Mouse (Mus musculus): ENCODE measurements at regions not wholly inside any gene's neighbourhood (a gene's known extent, or its start where the extent isn't known, plus 50 kb on each side); places are given as distances from the start of the nearest gene placed in this dataset.
"Not testable (repeated sequence)": the region's sequence is repeated elsewhere in the genome, so short reads cannot be mapped to it uniquely, and the experiment has no call there.

GRCm38 (mm10) chr8:30063148-30063547 lies 2615.7 kb downstream of the Poteg start:
- H3K9me3 ChIP-seq (ENCODE audit: control insufficient read depth, low read length), result no peaks in the 10 kb centered on the region
- H3K36me3 ChIP-seq (ENCODE audit: control insufficient read depth, insufficient read depth, low read length), result no peaks in the 10 kb centered on the region
- H3K4me2 ChIP-seq (replicated peaks; ENCODE audit: low read depth, low read length), result no peak overlapping the region
- WGBS, result 87% methylated on average over 3 of the region's 3 CpGs
- H3K27ac ChIP-seq (ENCODE audit: low read depth, low read length), result no peak overlapping the region
- H3K4me1 ChIP-seq (replicated peaks; ENCODE audit: control insufficient read depth, insufficient read depth, low read length), result no peaks in the 10 kb centered on the region
- no peak for DNase-seq (ENCODE audit: low spot score)
- ATAC-seq (ENCODE audit: low FRiP score), result no peak
- H3K27me3 ChIP-seq (ENCODE audit: control insufficient read depth, insufficient read depth, low read length), result no peaks in the 10 kb centered on the region
- H3K9ac ChIP-seq (ENCODE audit: low read depth, low read length), result no peak overlapping the region
- no peak overlapping the region for H3K4me3 ChIP-seq (ENCODE audit: low read depth, low read length)

- H3K4me2 ChIP-seq (replicated peaks; ENCODE audit: low read depth, low read length), result no peak overlapping the region
- no peak for ATAC-seq (ENCODE audit: low FRiP score)
- H3K36me3 ChIP-seq (ENCODE audit: control insufficient read depth, insufficient read depth, low read length), result no peaks in the 10 kb centered on the region
- H3K9me3 ChIP-seq (ENCODE audit: control insufficient read depth, low read length), result no peaks in the 10 kb centered on the region
- DNase-seq (ENCODE audit: low spot score), result no peak
- no peaks in the 10 kb centered on the region for H3K4me1 ChIP-seq (replicated peaks; ENCODE audit: control insufficient read depth, insufficient read depth, low read length)
- H3K4me3 ChIP-seq (ENCODE audit: low read depth, low read length), result no peak overlapping the region
- no peak overlapping the region for H3K9ac ChIP-seq (ENCODE audit: low read depth, low read length)
- no peaks in the 10 kb centered on the region for H3K27me3 ChIP-seq (ENCODE audit: control insufficient read depth, insufficient read depth, low read length)
- H3K27ac ChIP-seq (ENCODE audit: low read depth, low read length), result no peak overlapping the region
Observed at GRCm38 (mm10) chr8:30077726-30078125, 2630.3 kb downstream of the Poteg start.

- no peak for ATAC-seq (ENCODE audit: low FRiP score)
- no peak for DNase-seq (ENCODE audit: low spot score)
Observed at GRCm38 (mm10) chr8:30127766-30128165, 2680.3 kb downstream of the Poteg start.

GRCm38 (mm10) chr8:30134999-30135398 lies 2687.5 kb downstream of the Poteg start:
- 82% methylated on average over 6 of the region's 6 CpGs for WGBS
- ATAC-seq (ENCODE audit: low FRiP score) (no peak), DNase-seq (ENCODE audit: low spot score) (no peak)
- Histone ChIP-seq H3K9me3 (ENCODE audit: control insufficient read depth, low read length) (no peaks in the 10 kb centered on the region), H3K4me3 (ENCODE audit: low read depth, low read length) (no peak overlapping the region), H3K4me2 (replicated peaks; ENCODE audit: low read depth, low read length) (no peak overlapping the region), H3K27ac (ENCODE audit: low read depth, low read length) (no peak overlapping the region), H3K36me3 (ENCODE audit: control insufficient read depth, insufficient read depth, low read length) (no peaks in the 10 kb centered on the region), H3K4me1 (replicated peaks; ENCODE audit: control insufficient read depth, insufficient read depth, low read length) (no peaks in the 10 kb centered on the region), H3K9ac (ENCODE audit: low read depth, low read length) (no peak overlapping the region), H3K27me3 (ENCODE audit: control insufficient read depth, insufficient read depth, low read length) (no peaks in the 10 kb centered on the region)

More at GRCm38 (mm10) chr8:30127766-30128165, 2680.3 kb downstream of the Poteg start:
- Histone ChIP-seq H3K27ac (ENCODE audit: low read depth, low read length) (no peak overlapping the region), H3K4me2 (replicated peaks; ENCODE audit: low read depth, low read length) (no peak overlapping the region), H3K9me3 (ENCODE audit: control insufficient read depth, low read length) (no peaks in the 10 kb centered on the region), H3K4me1 (replicated peaks; ENCODE audit: control insufficient read depth, insufficient read depth, low read length) (no peaks in the 10 kb centered on the region), H3K36me3 (ENCODE audit: control insufficient read depth, insufficient read depth, low read length) (no peaks in the 10 kb centered on the region), H3K4me3 (ENCODE audit: low read depth, low read length) (no peak overlapping the region), H3K27me3 (ENCODE audit: control insufficient read depth, insufficient read depth, low read length) (no peaks in the 10 kb centered on the region), H3K9ac (ENCODE audit: low read depth, low read length) (no peak overlapping the region)
- 73% methylated on average over 3 of the region's 3 CpGs for WGBS

- H3K9me3 ChIP-seq (ENCODE audit: control insufficient read depth, low read length), result no peaks in the 10 kb centered on the region
- no peak overlapping the region for H3K27ac ChIP-seq (ENCODE audit: low read depth, low read length)
- no peak for DNase-seq (ENCODE audit: low spot score)
- no peaks in the 10 kb centered on the region for H3K27me3 ChIP-seq (ENCODE audit: control insufficient read depth, insufficient read depth, low read length)
- no peak for ATAC-seq (ENCODE audit: low FRiP score)
- no peak overlapping the region for H3K4me3 ChIP-seq (ENCODE audit: low read depth, low read length)
- H3K4me2 ChIP-seq (replicated peaks; ENCODE audit: low read depth, low read length), result no peak overlapping the region
- no peaks in the 10 kb centered on the region for H3K36me3 ChIP-seq (ENCODE audit: control insufficient read depth, insufficient read depth, low read length)
- no peaks in the 10 kb centered on the region for H3K4me1 ChIP-seq (replicated peaks; ENCODE audit: control insufficient read depth, insufficient read depth, low read length)
- no peak overlapping the region for H3K9ac ChIP-seq (ENCODE audit: low read depth, low read length)
- 86% methylated on average over 2 of the region's 2 CpGs for WGBS
Observed at GRCm38 (mm10) chr8:30151181-30151844, 2703.8 kb downstream of the Poteg start.

GRCm38 (mm10) chr8:30152921-30153320 lies 2705.5 kb downstream of the Poteg start:
- Histone ChIP-seq H3K27ac (ENCODE audit: low read depth, low read length) (no peak overlapping the region), H3K4me3 (ENCODE audit: low read depth, low read length) (no peak overlapping the region), H3K4me2 (replicated peaks; ENCODE audit: low read depth, low read length) (no peak overlapping the region), H3K4me1 (replicated peaks; ENCODE audit: control insufficient read depth, insufficient read depth, low read length) (no peaks in the 10 kb centered on the region), H3K36me3 (ENCODE audit: control insufficient read depth, insufficient read depth, low read length) (no peaks in the 10 kb centered on the region), H3K9me3 (ENCODE audit: control insufficient read depth, low read length) (no peaks in the 10 kb centered on the region), H3K9ac (ENCODE audit: low read depth, low read length) (no peak overlapping the region), H3K27me3 (ENCODE audit: control insufficient read depth, insufficient read depth, low read length) (no peaks in the 10 kb centered on the region)
- ATAC-seq (ENCODE audit: low FRiP score), result no peak
- WGBS, result 80% methylated on average over 4 of the region's 4 CpGs
- no peak for DNase-seq (ENCODE audit: low spot score)

GRCm38 (mm10) chr8:30171881-30172280 lies 2724.4 kb downstream of the Poteg start:
- 76% methylated on average over 1 of the region's 1 CpGs for WGBS
- no peaks in the 10 kb centered on the region for H3K4me1 ChIP-seq (replicated peaks; ENCODE audit: control insufficient read depth, insufficient read depth, low read length)
- DNase-seq (ENCODE audit: low spot score), result no peak
- ATAC-seq (ENCODE audit: low FRiP score), result no peak
- no peak overlapping the region for H3K4me3 ChIP-seq (ENCODE audit: low read depth, low read length)
- no peak overlapping the region for H3K9ac ChIP-seq (ENCODE audit: low read depth, low read length)
- no peak overlapping the region for H3K27ac ChIP-seq (ENCODE audit: low read depth, low read length)
- H3K9me3 ChIP-seq (ENCODE audit: control insufficient read depth, low read length), result no peaks in the 10 kb centered on the region
- H3K27me3 ChIP-seq (ENCODE audit: control insufficient read depth, insufficient read depth, low read length), result no peaks in the 10 kb centered on the region
- no peaks in the 10 kb centered on the region for H3K36me3 ChIP-seq (ENCODE audit: control insufficient read depth, insufficient read depth, low read length)
- H3K4me2 ChIP-seq (replicated peaks; ENCODE audit: low read depth, low read length), result no peak overlapping the region

GRCm38 (mm10) chr8:30202746-30203145 lies 2755.3 kb downstream of the Poteg start:
- ATAC-seq (ENCODE audit: low FRiP score); H3K9me3 ChIP-seq (ENCODE audit: control insufficient read depth, low read length); H3K27ac ChIP-seq (ENCODE audit: low read depth, low read length); DNase-seq (ENCODE audit: low spot score); H3K4me1 ChIP-seq (replicated peaks; ENCODE audit: control insufficient read depth, insufficient read depth, low read length); H3K4me2 ChIP-seq (replicated peaks; ENCODE audit: low read depth, low read length); H3K9ac ChIP-seq (ENCODE audit: low read depth, low read length); H3K36me3 ChIP-seq (ENCODE audit: control insufficient read depth, insufficient read depth, low read length); H3K4me3 ChIP-seq (ENCODE audit: low read depth, low read length); H3K27me3 ChIP-seq (ENCODE audit: control insufficient read depth, insufficient read depth, low read length): not testable (repeated sequence)

- no peak for DNase-seq (ENCODE audit: low spot score)
- Histone ChIP-seq H3K4me3 (ENCODE audit: low read depth, low read length) (no peak overlapping the region), H3K9ac (ENCODE audit: low read depth, low read length) (no peak overlapping the region), H3K9me3 (ENCODE audit: control insufficient read depth, low read length) (no peaks in the 10 kb centered on the region), H3K27ac (ENCODE audit: low read depth, low read length) (no peak overlapping the region), H3K4me2 (replicated peaks; ENCODE audit: low read depth, low read length) (no peak overlapping the region), H3K27me3 (ENCODE audit: control insufficient read depth, insufficient read depth, low read length) (no peaks in the 10 kb centered on the region), H3K4me1 (replicated peaks; ENCODE audit: control insufficient read depth, insufficient read depth, low read length) (no peaks in the 10 kb centered on the region), H3K36me3 (ENCODE audit: control insufficient read depth, insufficient read depth, low read length) (no peaks in the 10 kb centered on the region)
- WGBS, result 77% methylated on average over 5 of the region's 5 CpGs
- no peak for ATAC-seq (ENCODE audit: low FRiP score)
Observed at GRCm38 (mm10) chr8:30227354-30227753, 2779.9 kb downstream of the Poteg start.
